Mouse (Mus musculus) megakaryocyte, embryonic 14.5 days (primary cell): ENCODE measurements at regions not wholly inside any gene's neighbourhood (a gene's known extent, or its start where the extent isn't known, plus 50 kb on each side); places are given as distances from the start of the nearest gene placed in this dataset.

Experiments
- FLI1 ChIP-seq: IDR thresholded peaks from 2 replicates; pipeline ENCODE4 v1.6.1; 2012; ENCODE audit warnings: low read length, inconsistent platforms, mixed read lengths
- GATA1 ChIP-seq: IDR thresholded peaks from 3 replicates; pipeline ENCODE4 v1.6.1; 2012; ENCODE audit warnings: mixed read lengths, low read length, inconsistent platforms, borderline replicate concordance

GRCm38 (mm10) chr11:65365751-65366559 lies 96.2 kb upstream of the Myocd start:
- TF ChIP-seq GATA1: no peak
- no peak for TF ChIP-seq FLI1
